ENCODE assay signal across 13 mouse cellular contexts in the genomic region with DNA sequence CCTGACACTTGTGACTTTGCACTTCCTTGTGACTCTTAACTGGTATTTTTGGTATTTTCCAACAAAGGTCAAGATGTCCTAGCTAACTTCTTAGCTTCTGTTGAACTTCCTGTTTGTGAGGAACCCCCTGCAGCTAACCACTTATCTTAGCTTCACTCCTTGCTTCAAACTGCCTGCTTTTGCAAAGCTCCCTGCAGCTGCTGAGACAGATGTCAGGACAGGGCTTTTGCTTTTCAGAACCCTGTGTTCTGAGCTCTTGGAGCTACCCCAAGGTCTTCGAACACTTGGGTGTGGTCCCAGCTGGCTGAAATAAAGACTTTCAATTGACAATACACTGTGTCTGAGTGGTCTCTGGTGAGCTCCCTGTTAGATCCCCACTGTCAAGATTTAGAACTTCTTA.
A peak's percentile ranks its signal among the peaks of the same experiment; 100 is the strongest.
DNase-seq lines count a peak whose midpoint lies in the region; ATAC-seq and TF ChIP-seq lines count a peak whose summit lies in the region.
"Had no signal": no experiment of that assay in that cellular context is flagged by ENCODE, and none has a peak within 500 bp of the region (broad histone marks: within the 10 kb centered on the region; RNA-seq: fewer than 3 reads in every experiment).

No protein-coding gene starts in this region.

- 0% methylated on average over 1 of the region's 1 CpGs for WGBS in thymus, adult 2 months
- WGBS in forebrain, embryonic 10.5 days = 66% methylated on average over 1 of the region's 1 CpGs

- peak; percentile 23 for DNase-seq in thymus, postnatal 0 days (ENCODE audit: low spot score)
- no peak for DNase-seq in thymus, adult 2 months
- peak; percentile 92 for DNase-seq in MEL-GATA-1-ER (ENCODE audit: extremely low read depth, low read depth)
- peak; percentile 55 for DNase-seq in gastrocnemius, postnatal 25 days
- DNase-seq in naive thymus-derived CD4-positive, alpha-beta T cell, adult 2 months (ENCODE audit: low read depth) = peak; percentile 11
- DNase-seq in forebrain, embryonic 10.5 days (ENCODE audit: extremely low spot score, low spot score) = no peak
- DNase-seq: right cerebral cortex, postnatal 4 days had no signal

- no peak overlapping the region for H3K27ac ChIP-seq in thymus, adult 2 months (ENCODE audit: control insufficient read depth, insufficient read depth, low read length)
- H3K27ac ChIP-seq in forebrain, embryonic 10.5 days = no peak overlapping the region
- H3K27ac ChIP-seq: kidney, embryonic 15.5 days; liver, embryonic 14.5 days; neural tube, embryonic 13.5 days had no signal

- H3K4me1 ChIP-seq in thymus, adult 2 months (replicated peaks; ENCODE audit: control insufficient read depth, insufficient read depth, low read length) = no peaks in the 10 kb centered on the region
- H3K4me1 ChIP-seq in forebrain, embryonic 10.5 days = no peaks in the 10 kb centered on the region
- H3K4me1 ChIP-seq: kidney, embryonic 15.5 days; neural tube, embryonic 13.5 days had no signal

- no peak overlapping the region for H3K4me3 ChIP-seq in thymus, adult 2 months (ENCODE audit: control insufficient read depth, insufficient read depth, low read length)
- H3K4me3 ChIP-seq in forebrain, embryonic 10.5 days = no peak overlapping the region
- H3K4me3 ChIP-seq: kidney, embryonic 15.5 days; megakaryocyte, embryonic 14.5 days; neural tube, embryonic 13.5 days had no signal

- no peak for TF ChIP-seq POLR2A in thymus, adult 2 months (IDR thresholded peaks at IDR 0.05; ENCODE audit: control insufficient read depth, extremely low read depth, insufficient read depth, low read length, poor library complexity)

- no peaks in the 10 kb centered on the region for H3K27me3 ChIP-seq in thymus, adult 2 months (ENCODE audit: control insufficient read depth, insufficient read depth, low read length)
- H3K27me3 ChIP-seq in forebrain, embryonic 10.5 days (ENCODE audit: poor library complexity, severe bottlenecking) = no peaks in the 10 kb centered on the region
- H3K27me3 ChIP-seq: kidney, embryonic 15.5 days; megakaryocyte, embryonic 14.5 days; neural tube, embryonic 13.5 days had no signal

- H3K9me3 ChIP-seq in forebrain, embryonic 10.5 days = no peaks in the 10 kb centered on the region
- H3K9me3 ChIP-seq: kidney, embryonic 15.5 days; megakaryocyte, embryonic 14.5 days; neural tube, embryonic 13.5 days had no signal

- TF ChIP-seq CTCF in thymus, adult 2 months (IDR thresholded peaks at IDR 0.05; ENCODE audit: borderline replicate concordance, control insufficient read depth, extremely low read depth, insufficient read depth, low read length, poor library complexity) = no peak

- ATAC-seq in granulocyte monocyte progenitor cell, adult 5-6 weeks (replicated peaks; ENCODE audit: poor library complexity, severe bottlenecking) = no peak
- no peak for ATAC-seq in megakaryocyte, adult 5-6 weeks (ENCODE audit: poor library complexity, severe bottlenecking)

- no peaks in the 10 kb centered on the region for H3K36me3 ChIP-seq in thymus, adult 2 months (ENCODE audit: control insufficient read depth, insufficient read depth, low read length)
- H3K36me3 ChIP-seq in forebrain, embryonic 10.5 days (replicated peaks) = no peaks in the 10 kb centered on the region
- H3K36me3 ChIP-seq: kidney, embryonic 15.5 days; neural tube, embryonic 13.5 days had no signal

Comparison
In these comparisons a context has a peak if more than half of its experiments do, and no peak if none do; other contexts are left out.
1. DNase-seq: peak in thymus, postnatal 0 days (single experiment), MEL-GATA-1-ER (single experiment), gastrocnemius, postnatal 25 days (single experiment) and naive thymus-derived CD4-positive, alpha-beta T cell, adult 2 months (single experiment); none in thymus, adult 2 months (single experiment) and forebrain, embryonic 10.5 days (single experiment).